Mouse (Mus musculus) left cerebral cortex, postnatal 25 days (tissue): ENCODE data around the gene Rnf152. TPM values are rescaled to one million over a fixed set of nuclear protein-coding genes. Genes with fewer than 3 reads are reported as not detected.
A peak's percentile ranks its signal among the peaks of the same experiment; 100 is the strongest.

Source experiments
- DNase-seq, 2 experiments: peaks; one replicate each; pipeline ENCODE4 v3.0.0; 2022; ENCODE audit warnings: low spot score in 2 of 2, mixed read lengths in 1 of 2
- intact Hi-C: fragments of 180-260 bp; cut with DNase I; formaldehyde crosslinking; loops from one replicate; pipeline ENCODE4 v1.15.1; 2025
- total RNA-seq, 2 experiments: library from RNA; stranded (reverse); gene quantifications; 2 replicates each; pipeline ENCODE4 v1.2.3; 2021

The Rnf152 gene
- total RNA-seq = 1 to 10 TPM; 8.7 to 9.4 TPM

DNA sequence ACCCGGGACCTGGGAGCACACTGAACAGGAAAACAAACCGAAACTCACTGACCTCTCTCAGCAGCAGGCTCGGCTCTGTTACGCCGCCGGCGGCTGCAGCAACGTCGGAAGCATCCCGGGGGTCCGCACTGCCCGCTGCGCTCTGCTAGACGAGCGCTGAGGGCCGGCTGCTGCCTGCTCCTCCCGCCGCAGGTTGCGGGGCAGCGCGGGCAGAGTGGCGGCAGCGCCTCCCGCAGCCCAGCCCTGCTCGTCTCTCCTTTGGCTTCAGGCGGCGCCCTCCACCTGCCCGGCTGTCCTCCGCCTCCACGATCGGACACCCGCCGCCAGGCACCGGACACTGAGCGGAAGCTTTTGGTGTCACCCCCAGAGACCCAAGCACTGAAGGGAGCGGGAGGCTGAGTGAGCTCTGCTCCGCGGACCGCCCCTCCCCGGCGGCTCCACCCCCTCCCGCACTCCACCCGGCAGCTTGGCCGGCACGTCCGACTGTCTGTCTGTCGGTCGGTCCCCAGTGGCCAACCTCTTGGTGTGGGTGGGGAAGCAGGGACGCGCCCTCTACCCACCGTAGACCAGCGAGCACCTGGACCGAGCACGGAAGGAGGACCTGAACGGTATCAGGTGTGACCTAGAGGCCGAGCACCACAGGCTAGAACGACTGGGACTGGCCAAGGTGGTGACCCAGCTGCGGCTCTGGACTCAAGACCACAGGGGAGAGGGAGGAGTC lies at the start of gene Rnf152:
Rnf152 (minus strand) TSS at position 420 of the 721 bp plus-strand sequence.
- intact Hi-C loops = loop anchor here (5.0 kb wide), 1 partner anchor 271 kb away; no protein-coding TSS in a partner anchor
- peak; percentile 5 to 21 for DNase-seq

- DNase-seq = no peak
- intact Hi-C loops = no loop called here
Observed at GRCm38 (mm10) chr1:105402853-105403252, 46.3 kb upstream of the Rnf152 start.

DNA sequence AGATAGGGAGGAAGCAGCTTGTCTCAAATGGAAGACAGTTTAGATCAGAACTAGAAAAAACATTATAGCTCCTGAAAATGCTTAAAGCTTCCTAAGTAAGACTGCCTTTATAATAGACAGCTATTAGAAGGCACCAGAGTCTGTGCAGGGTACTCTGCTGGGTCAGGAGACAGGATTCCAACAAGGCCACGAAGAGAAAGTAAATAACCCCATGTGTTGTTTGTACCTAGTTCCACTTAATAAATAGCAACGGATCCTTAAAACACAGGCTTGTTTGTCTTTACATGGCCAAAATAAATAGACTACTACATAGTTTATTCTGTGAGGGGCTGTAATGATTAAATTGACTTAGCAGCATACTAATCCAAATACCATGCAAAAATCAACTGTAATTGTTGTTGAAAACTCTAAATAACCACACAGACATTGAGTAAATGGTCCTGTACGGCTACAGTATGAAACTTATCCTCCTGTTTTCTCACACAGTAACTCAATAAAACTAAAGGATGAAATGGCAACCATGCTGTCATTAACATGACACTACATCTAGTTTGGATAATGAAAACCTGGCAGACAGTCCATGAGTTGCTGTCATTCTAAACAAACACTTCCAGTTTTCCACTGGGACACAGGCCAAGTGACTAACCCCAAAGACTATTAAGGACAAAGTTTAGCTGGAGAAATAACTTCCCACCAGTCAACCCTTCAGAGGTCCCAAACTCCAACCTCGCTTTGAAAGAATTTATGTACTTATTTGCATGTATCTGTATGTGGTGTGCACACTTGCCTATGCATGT lies 27.8 kb upstream of the Rnf152 start:
- intact Hi-C loops = no loop called here
- DNase-seq = no peak

- DNase-seq = peak in 1 of 2 experiments; percentile 54
- intact Hi-C loops = no loop called here
Observed at GRCm38 (mm10) chr1:105377546-105377945, 21.0 kb upstream of the Rnf152 start.

DNA sequence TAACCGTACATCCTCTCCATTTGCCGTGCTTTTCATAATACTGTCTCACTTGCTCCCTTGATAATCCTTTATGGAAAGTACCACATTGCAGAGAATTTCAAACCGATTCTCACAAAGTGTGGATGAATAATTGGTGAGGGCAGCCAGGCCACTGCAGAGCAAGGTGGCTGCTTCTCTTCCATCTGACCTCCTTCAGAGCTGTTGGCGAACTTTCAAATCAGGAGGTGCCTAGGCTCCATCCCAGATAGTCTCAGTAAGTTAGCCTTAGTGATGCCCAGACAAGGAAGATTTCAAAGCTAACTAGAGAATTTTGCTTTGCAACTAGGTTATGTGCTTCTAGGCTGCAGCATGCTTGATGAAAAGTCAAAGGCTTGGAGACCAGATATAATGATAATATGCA lies 18.1 kb upstream of the Rnf152 start:
- intact Hi-C loops = no loop called here
- DNase-seq = no peak

- DNase-seq = no peak
- intact Hi-C loops = no loop called here
Observed at GRCm38 (mm10) chr1:105362701-105363100, 6.2 kb upstream of the Rnf152 start.

DNA sequence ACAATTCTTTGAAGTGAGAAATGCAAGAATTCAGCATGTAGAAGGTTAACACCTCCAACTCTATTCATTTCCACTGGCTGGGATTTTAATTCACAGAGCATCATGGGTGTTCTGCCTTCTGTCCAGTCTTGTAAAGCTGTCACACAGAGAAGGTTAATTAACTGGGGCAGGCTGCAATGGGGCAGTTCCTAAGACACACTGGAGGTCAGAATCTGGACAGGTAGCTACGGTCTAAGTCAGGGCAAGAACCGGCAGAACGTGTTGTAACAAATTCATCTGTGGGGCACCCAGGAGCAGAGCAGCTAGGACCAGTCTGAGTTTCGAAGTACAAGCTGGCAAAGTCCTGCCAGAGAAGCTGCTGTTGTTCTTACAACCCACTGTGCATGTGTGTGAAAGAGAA lies 2.4 kb upstream of the Rnf152 start:
- DNase-seq = no peak
- intact Hi-C loops = loop anchor here (5.0 kb wide), 1 partner anchor 268 kb away; no protein-coding TSS in a partner anchor

DNA sequence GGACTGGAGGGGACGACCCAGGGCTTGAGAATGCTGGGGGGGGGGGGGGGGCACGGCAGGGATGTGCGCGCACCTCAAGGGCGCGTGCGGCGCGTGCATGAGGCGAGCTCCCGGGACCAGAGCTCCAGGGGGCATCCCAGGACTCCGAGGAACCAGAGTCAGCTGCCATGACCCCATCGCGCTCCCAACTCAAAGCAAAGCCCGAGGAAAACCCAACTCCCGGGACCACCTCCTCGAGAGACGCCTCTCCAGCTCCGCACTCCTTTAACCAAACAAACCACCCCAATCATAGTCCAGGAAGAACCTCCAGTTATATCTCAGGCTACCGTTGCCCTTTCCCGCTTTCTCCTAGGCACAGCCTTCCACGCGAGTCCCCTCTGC lies 610 bp downstream of the Rnf152 start:
- peak in 1 of 2 experiments; percentile 10 for DNase-seq
- intact Hi-C loops = loop anchor here (5.0 kb wide), 1 partner anchor 271 kb away; no protein-coding TSS in a partner anchor

- DNase-seq = peak; percentile 26 to 50
- intact Hi-C loops = loop anchor here (5.0 kb wide), 2 partner anchors 263 to 272 kb away; no protein-coding TSS in a partner anchor
Observed at GRCm38 (mm10) chr1:105354901-105355891, 1.3 kb downstream of the Rnf152 start.

DNA sequence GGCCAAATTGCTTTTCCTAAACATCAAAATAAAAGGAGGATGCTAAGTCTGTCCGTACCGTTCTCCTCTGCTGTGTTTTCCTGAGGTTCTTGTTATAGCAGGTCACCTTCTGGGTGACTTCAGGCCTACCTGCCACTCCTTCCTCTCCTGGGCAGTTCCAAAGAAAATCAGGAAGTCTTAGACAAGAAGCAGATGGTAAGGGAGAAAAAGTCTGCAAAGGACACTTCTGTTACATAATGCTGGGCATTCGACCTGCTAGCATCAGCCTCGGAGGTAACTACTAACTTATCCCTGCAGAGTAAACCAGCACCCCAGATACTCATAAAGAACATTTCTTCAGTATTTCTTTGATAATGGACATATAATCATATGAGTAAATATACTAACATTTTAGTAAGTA lies 4.7 kb downstream of the Rnf152 start:
- intact Hi-C loops = loop anchor here (5.0 kb wide), 1 partner anchor 260 kb away; no protein-coding TSS in a partner anchor
- no peak for DNase-seq

DNA sequence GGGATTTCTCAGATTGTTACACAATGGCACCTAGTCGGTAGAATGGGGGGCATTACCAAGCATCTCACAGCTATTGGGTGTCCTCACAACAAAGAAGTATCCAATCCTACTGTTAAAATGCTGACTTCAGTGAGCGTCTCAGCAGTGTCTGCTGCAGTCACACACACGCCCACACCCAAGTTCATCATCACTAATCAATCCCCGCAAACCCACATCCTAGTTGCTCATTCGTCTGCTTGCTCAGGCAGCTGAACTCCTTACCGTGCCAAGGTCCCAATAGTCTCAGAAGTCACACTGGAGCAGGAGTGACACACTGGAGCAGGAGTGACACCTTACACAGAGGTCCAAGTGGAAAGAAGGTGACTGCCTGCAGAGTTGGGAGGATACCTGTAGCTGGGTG lies 14.2 kb downstream of the Rnf152 start:
- DNase-seq = no peak
- intact Hi-C loops = no loop called here

DNA sequence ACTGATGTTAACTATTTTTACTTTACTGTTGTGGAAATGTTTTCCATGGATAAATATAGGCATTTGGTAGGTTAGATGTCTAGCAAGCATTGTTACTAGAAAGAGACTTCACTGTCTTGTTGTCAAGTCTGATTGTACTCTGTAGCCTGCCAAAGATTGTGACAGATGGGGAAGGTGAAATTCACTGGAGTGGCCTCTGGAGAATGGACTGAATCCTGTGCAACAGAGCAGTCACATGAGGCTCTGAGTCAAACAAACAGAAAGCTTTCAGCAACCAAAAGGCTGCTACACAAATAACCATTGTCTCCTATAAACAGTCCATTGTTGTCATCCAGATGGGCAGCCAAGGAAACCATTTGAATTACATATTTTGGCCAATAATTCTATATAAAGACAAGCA lies 15.6 kb downstream of the Rnf152 start:
- no peak for DNase-seq
- intact Hi-C loops = no loop called here

GRCm38 (mm10) chr1:105337397-105337796 lies 19.1 kb downstream of the Rnf152 start:
- DNase-seq = no peak
- intact Hi-C loops = no loop called here

DNA sequence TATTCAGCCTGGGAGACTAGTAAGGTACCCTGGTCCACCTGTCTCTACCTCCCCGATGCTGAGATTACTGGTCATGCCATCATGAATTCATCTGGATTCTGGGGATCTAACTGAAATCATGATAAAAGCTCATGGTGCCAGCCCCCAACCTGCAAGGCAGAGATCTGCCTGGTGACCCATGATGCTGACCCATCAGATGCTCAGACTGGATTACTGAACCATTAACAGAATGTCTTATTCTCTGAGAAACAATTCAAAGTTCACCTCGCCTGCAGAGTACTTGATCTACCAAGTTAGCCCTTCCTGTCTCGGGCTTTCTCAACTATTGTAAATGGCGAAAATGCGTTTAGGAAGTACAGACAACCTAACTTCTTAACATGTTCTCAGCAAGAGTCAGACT lies 20.4 kb downstream of the Rnf152 start:
- DNase-seq = no peak
- intact Hi-C loops = no loop called here

- intact Hi-C loops = no loop called here
- DNase-seq = no peak
Observed at GRCm38 (mm10) chr1:105332087-105332731, 24.3 kb downstream of the Rnf152 start.

- DNase-seq = no peak
- intact Hi-C loops = no loop called here
Observed at GRCm38 (mm10) chr1:105331605-105332004, 24.9 kb downstream of the Rnf152 start.

GRCm38 (mm10) chr1:105330581-105331320 lies 25.8 kb downstream of the Rnf152 start:
- DNase-seq = no peak
- intact Hi-C loops = no loop called here

- intact Hi-C loops = no loop called here
- DNase-seq = no peak
Observed at GRCm38 (mm10) chr1:105327789-105328188, 28.7 kb downstream of the Rnf152 start.
